Mouse (Mus musculus) neutrophil, adult 59 days (primary cell): Measurements from ENCODE around the gene Skint2. TPM values are rescaled to one million over a fixed set of nuclear protein-coding genes. Genes with fewer than 3 reads are reported as not detected.

Experiments
- total RNA-seq, 2 experiments: library from RNA; stranded (reverse); gene quantifications; 1 replicate in 1 of 2; 2 replicates in 1 of 2; pipeline ENCODE4 v1.2.4; 2023

The Skint2 gene
- not detected for total RNA-seq

GRCm38 (mm10) chr4:112556894-112557293 is at the start of gene Skint2:
Gene Skint2, plus strand, starts transcription at chr4:112557194.

Other genes with a start within 250 kb of the Skint2 start
- not detected for gene Skint9, start 123.2 kb upstream of the Skint2 start, total RNA-seq
- not detected for gene Skint10, start 217.7 kb downstream of the Skint2 start, total RNA-seq